Mouse (Mus musculus) fibroblast of lung, adult 2 months (primary cell): ENCODE results near the gene Fancg.

Experiments used
- DNase-seq: peaks from one replicate; pipeline ENCODE4 v3.0.0-alpha.2; 2011; ENCODE audit warnings: low read depth

The Fancg gene

GRCm38 (mm10) chr4:43010161-43011038, at the start of gene Fancg:
Gene Fancg (minus strand): TSS chr4:43010506.
- peak; percentile 50 for DNase-seq

GRCm38 (mm10) chr4:43059697-43060096, 49.4 kb upstream of the Fancg start:
- DNase-seq, result no peak

DNA sequence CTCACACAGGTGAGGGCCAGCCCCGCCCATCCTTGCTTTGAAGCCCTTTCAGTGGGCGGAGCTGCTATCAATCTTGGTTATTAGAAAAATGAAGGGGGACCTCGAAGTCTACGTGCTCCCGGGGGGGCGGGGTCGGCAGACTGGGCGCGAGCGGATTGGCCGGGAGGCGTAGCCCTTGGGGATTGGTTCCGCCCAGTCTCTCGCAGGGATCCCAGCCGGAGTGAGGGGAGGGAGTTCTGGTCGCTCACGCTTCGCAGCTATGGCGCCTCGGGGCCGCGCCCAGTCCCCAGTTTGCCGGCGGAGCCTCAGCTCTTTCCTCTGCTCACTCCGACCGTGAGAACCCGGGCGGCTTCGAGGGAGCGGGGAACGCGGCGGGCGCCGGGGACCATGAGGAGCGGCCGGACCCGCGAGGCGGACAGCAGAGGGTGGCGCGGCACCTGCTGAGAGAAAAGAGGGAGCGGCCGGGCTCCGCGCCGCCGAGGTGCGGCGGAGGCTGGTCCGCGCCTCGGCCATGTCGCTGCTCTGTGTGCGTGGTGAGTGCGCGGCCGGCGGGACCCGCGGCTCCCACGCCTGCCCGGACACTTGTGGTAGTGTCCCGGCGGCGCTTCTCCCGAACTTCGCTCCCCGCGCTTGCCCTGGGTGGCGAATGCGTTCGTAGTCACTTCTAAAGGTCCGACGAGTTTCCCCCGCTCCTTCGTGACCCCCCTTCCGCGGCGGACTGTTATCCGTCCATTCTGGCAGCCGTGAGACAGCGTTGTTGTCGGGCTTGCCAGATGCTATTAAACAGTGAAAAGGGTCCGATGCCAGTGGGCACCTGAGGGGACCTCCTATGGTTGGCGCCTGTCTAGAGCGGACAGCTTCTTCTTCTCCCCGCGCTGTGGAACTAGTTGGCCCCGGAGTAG, 48.7 kb upstream of the Fancg start, which contains the start of gene Unc13b:
Gene Unc13b (plus strand): TSS at position 201 of the 902 bp plus-strand sequence.
- DNase-seq, result no peak

DNA sequence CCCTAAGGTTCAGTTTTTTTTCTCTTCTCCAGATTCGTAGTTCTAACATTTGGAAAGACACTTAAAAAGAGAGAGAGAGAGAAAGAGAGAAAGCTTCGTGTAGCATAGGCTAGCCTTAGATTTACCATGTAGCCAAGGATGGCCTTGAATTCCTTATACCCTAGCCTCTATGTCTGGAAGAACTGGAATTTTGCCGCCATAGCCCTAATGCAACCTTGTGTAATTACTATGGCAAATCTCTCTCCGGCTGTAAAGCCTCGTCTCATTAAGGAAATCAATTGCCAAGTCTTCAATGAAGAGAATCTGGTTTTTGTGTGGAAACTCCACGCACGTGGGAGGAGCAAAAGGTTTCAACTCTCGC, 48.1 kb upstream of the Fancg start:
- DNase-seq, result no peak

DNA sequence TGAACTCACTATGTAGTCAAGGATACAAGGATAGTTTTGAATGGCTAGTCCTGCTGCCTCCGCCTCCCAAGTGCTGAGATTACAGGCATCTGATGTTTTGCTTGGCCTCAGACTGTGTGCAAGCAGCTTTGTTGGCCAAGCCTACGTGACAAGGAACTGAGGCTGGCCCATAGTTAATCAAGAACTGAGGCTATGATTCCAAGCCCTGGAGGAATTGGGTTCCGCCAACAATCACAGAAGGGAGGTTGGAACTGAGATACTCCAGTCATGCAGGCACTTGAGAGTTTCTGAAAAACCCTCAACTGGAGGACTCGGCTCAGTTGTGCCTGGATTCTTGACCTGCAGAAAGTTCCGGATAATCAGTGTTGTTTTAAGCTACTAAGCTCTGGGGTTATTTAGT, 47.3 kb upstream of the Fancg start:
- no peak for DNase-seq

GRCm38 (mm10) chr4:43052627-43053026, 42.3 kb upstream of the Fancg start:
- no peak for DNase-seq

- no peak for DNase-seq
These were observed 36.9 kb upstream of the Fancg start for GRCm38 (mm10) chr4:43047231-43047630.

DNA sequence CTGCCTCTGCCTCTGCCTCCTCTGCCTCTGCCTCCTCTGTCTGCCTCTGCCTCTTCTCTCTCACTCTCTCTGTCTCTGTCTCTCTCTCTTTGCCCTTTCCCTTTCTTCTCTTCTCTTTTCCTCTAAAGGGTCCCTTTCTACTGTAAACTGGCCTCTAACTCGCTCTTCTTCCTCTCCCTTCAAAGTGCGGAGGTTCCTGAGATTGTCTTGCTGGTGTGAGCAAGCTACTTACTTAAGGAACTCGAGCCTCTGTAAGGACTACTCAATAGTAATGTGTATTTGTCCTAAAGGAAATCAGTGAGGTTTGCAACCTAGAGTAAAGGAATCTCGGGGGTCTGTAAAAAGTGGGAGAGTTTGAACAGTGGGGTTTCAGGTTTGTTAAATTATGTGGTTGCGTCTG, 36.3 kb upstream of the Fancg start:
- no peak for DNase-seq

DNA sequence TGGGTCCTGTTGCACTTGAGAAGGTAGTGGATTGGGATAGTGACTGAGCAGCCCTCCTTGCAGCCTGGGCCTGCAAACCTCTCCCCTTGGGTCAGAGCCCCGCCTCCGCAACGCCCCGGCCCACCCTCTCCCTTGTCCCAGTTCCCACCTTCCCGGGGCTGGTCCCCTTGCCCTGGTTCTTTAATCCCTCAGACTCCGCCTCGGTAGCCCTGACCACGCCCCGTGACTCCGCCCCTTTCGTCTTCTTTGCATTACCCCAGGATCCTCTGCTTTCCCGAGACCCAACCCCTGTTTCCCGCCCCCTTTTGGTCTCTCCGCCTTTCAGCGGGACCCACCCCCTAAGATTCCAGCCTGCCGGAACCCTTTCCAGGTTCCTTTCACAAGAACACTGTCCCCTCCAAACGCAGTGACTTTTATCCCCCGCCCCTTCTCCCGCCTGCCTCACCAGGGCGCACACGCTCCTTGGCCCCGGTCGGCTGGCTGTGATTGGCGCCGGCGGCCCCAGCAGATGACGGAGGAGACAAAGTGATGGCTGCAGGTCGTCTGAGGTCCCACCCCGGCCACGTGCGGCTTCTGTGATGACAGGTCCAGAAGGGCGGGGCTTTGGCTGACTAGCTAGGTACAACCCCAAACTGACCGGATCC, 35.5 kb upstream of the Fancg start, which contains the start of gene Fam214b:
Gene Fam214b (minus strand): TSS at position 562 of the 644 bp plus-strand sequence.
- DNase-seq, result peak; percentile 91

- DNase-seq, result no peak
These were observed 35.0 kb upstream of the Fancg start for GRCm38 (mm10) chr4:43045285-43045658.

GRCm38 (mm10) chr4:43044673-43045072, 34.4 kb upstream of the Fancg start:
- no peak for DNase-seq

GRCm38 (mm10) chr4:43043644-43044357, 33.5 kb upstream of the Fancg start:
- no peak for DNase-seq

GRCm38 (mm10) chr4:43040881-43041547, 30.7 kb upstream of the Fancg start:
- no peak for DNase-seq

GRCm38 (mm10) chr4:43040114-43040572, 29.8 kb upstream of the Fancg start:
- peak; percentile 94 for DNase-seq

GRCm38 (mm10) chr4:43039609-43040008, 29.3 kb upstream of the Fancg start:
- no peak for DNase-seq

DNA sequence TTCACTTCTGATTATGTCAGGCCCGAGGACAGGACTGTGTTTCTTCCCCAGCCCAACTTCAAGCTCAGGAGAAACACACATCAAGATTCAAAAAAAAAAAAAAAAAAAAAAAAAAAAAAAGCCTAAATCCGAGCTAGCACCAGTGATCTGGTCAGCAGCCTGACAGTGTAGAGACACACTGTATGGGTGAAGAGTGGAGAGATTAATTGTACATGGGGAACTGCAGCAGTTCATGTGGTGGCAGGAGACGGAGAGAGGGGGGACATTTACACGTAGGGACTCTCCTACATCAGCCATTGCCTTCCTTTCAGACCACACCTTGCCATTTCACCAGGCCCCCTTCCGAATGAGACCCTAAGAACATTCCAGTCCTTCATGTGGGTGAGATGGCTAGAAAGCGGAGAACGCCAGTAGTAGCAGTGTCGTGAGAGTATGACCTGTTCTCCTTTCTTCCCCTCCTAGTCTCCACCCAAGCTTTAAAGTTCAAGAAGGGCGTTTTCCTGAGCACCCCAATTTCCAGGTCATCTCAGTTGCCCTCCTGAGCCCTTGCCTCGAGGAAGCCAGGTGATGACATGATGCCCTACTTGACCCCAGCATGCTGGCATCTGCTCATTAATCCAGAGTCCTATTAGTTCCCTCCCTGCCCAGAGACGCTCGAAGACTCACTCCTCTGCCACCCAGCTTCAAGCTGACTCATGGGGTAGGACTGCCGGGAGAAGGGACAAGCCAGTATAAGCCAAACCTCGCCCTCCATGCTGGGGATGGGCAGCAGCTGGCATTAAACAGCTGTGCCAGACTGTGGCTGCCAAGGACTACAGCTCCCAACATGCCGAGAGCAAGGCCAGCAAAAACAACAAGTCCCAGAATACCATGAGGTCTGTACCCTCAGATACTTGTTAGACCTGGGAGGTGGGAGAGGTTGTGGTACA, 28.5 kb upstream of the Fancg start:
- DNase-seq, result no peak

DNA sequence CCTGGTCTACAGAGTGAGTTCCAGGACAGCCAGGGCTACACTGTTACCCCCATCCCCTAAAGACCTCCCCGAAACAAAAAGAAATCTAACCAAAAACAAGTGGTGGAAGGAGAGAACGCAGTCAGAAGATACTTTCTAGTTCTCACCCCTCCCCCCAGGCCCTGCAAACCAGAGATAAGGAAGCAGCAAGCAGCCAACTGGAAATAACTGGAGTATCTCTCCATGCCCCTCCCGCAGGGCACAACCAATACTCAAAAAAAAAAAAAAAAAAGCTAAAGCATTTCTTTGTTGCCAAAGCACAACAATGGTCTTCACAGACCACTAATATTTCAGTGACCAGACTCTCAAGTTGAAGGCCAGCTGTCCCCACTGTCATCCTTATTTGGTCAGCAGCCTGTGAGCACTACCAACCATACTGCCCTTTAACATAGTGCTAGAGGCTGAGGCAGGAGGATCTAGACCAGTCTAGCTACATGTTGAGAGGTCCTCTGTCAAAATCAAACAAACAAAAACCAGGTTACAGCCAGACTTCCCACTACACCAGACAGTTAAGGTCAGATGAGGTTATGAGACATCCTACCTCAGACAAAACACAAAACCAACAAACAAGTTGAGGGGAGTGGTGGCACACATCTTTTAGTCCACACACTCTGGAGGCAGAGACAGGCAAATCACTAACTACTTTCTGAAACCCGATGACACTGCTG, 27.7 kb upstream of the Fancg start:
- DNase-seq, result no peak

DNA sequence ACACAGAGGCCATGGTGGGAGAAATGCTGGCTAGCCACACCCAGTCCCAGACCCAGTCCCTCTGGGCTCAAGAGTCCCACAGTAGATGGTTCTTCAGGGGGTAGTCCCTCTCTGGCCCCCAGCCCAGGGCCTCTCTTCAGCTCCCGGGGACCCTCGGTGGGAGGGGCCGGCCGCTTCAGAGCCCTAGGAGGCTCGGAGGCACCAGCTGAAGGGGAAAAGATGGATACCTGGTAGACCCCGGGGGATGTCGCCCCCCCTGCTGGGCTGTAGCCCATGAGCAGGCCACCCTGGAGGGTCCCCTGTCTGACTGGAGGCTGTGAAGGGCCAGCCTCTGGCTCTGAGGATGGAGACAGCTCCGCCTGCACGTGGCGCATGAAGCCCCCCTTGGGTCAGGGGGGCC, 26.1 kb upstream of the Fancg start:
- no peak for DNase-seq

DNA sequence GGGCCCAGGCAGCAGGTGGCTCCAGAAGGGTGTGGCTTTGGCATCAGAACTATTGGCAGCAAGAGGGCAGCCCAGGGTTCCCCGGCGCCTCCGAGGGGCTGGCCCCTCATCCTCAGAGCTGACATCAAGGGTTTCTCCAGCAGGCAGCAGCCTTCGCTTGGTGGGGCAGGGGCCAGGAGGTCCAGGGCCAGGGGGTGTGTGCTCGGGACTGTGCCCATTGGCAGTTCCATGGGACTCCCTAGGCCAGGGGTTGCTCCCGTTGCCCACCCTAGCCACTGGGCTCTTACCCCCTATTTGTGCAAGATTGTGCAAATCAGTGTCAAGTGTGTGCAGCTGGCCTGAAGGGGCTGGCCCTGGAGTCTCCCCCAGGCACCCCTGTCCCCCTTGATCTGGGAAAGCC, 25.5 kb upstream of the Fancg start:
- no peak for DNase-seq
